In the genomic region with DNA sequence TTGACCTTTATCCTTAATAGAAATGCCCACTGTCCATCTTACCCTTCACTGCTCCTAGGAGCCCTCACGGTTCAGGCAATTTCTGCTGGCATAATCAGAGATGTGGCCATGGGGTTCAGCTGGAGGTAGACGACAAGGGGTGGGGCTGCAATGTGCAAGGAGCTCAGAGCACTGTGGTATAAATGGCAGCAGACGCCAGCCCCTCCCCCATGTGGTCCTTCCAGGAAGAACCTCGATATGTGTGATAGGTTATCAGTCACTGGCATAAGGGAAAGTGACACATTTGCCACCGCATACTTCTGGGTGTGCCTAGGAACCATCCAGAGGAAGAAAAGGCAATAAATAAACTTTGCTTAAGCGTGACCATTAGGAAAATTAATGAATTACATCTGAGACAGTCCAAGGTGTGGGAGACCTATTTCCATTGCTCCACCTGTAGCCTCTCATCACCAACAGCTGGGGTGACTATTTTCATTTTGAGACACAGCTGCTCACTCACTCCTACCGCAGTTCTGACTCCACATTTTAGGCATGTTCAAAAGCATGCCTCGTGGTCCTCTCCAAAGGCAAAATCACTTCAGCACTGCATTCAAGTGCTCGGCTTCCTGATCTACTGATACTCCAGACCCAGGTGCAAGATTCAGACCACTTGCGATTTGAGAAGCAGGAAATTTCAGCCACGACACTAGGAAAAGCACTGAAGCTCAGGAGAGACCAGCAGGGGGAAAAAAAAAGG, we compare ENCODE assay signal across 12 mouse cellular contexts. TPM values are rescaled to one million over a fixed set of nuclear protein-coding genes. Genes with fewer than 3 reads are reported as not detected.
A peak's percentile ranks its signal among the peaks of the same experiment; 100 is the strongest.
DNase-seq lines count a peak whose midpoint lies in the region; ATAC-seq and TF ChIP-seq lines count a peak whose summit lies in the region.
"Had no signal": no experiment of that assay in that cellular context is flagged by ENCODE, and none has a peak within 500 bp of the region (broad histone marks: within the 10 kb centered on the region; RNA-seq: fewer than 3 reads in every experiment).

No protein-coding gene starts in this region.

- ATAC-seq in heart, embryonic 13.5 days (ENCODE audit: extremely low read depth, insufficient number of reproducible peaks, low FRiP score, low TSS enrichment) = no peak
- ATAC-seq in lung, postnatal 0 days = no peak
- no peak for ATAC-seq in forebrain, embryonic 14.5 days

- no peak for TF ChIP-seq EP300 in lung, postnatal 0 days (IDR thresholded peaks at IDR 0.05)

- H3K36me3 ChIP-seq in heart, embryonic 13.5 days = no peaks in the 10 kb centered on the region
- H3K36me3 ChIP-seq in lung, postnatal 0 days (ENCODE audit: insufficient read depth, low read length) = no peaks in the 10 kb centered on the region
- no peaks in the 10 kb centered on the region for H3K36me3 ChIP-seq in forebrain, embryonic 14.5 days (ENCODE audit: control insufficient read depth, insufficient read depth, low read length)
- H3K36me3 ChIP-seq: embryonic facial prominence, embryonic 13.5 days; neural tube, embryonic 15.5 days had no signal

- no peaks in the 10 kb centered on the region for H3K9me3 ChIP-seq in heart, embryonic 13.5 days
- H3K9me3 ChIP-seq in lung, postnatal 0 days (ENCODE audit: low read length) = no peaks in the 10 kb centered on the region
- H3K9me3 ChIP-seq in forebrain, embryonic 14.5 days (replicated peaks; ENCODE audit: control insufficient read depth, low read length) = no peaks in the 10 kb centered on the region
- H3K9me3 ChIP-seq: embryonic facial prominence, embryonic 13.5 days; neural tube, embryonic 15.5 days had no signal

- DNase-seq in heart, adult 18-20 months = no peak
- peak; percentile 88 for DNase-seq in 416B (ENCODE audit: low read depth)
- peak; percentile 95 for DNase-seq in c-Kit-positive CD71-positive TER-119-positive erythroid progenitor cells, embryonic 14.5 days (ENCODE audit: low spot score)
- no peak for DNase-seq in lung, postnatal 0 days (ENCODE audit: low spot score)
- no peak for DNase-seq in adrenal gland, postnatal 10 days
- no peak for DNase-seq in cerebellum, adult 11-12 months
- no peak for DNase-seq in forebrain, embryonic 14.5 days (ENCODE audit: low spot score)
- DNase-seq: adrenal gland, postnatal 25 days; kidney, adult 9 months had no signal

- no peak overlapping the region for H3K4me3 ChIP-seq in heart, embryonic 13.5 days
- no peak overlapping the region for H3K4me3 ChIP-seq in lung, postnatal 0 days (ENCODE audit: low read depth, low read length)
- no peak overlapping the region for H3K4me3 ChIP-seq in forebrain, embryonic 14.5 days (ENCODE audit: low read depth, low read length)
- H3K4me3 ChIP-seq: embryonic facial prominence, embryonic 13.5 days; neural tube, embryonic 15.5 days had no signal

- H3K27me3 ChIP-seq in heart, embryonic 13.5 days (replicated peaks) = no peaks in the 10 kb centered on the region
- no peaks in the 10 kb centered on the region for H3K27me3 ChIP-seq in lung, postnatal 0 days (replicated peaks; ENCODE audit: insufficient read depth, low read length)
- H3K27me3 ChIP-seq in forebrain, embryonic 14.5 days (replicated peaks; ENCODE audit: control insufficient read depth, insufficient read depth, low read length) = no peaks in the 10 kb centered on the region
- H3K27me3 ChIP-seq: embryonic facial prominence, embryonic 13.5 days; neural tube, embryonic 15.5 days had no signal

- TF ChIP-seq CTCF in lung, postnatal 0 days (IDR thresholded peaks at IDR 0.05) = 0 out of 2 replicates have a peak, but pooled peaks have one; percentile 10

- WGBS in heart, embryonic 13.5 days = 32% methylated on average over 11 of the region's 11 CpGs
- 38% methylated on average over 11 of the region's 11 CpGs for WGBS in lung, postnatal 0 days
- 68% methylated on average over 11 of the region's 11 CpGs for WGBS in forebrain, embryonic 14.5 days

- H3K4me2 ChIP-seq in heart, embryonic 13.5 days = peak overlapping the region; percentile 25
- H3K4me2 ChIP-seq in lung, postnatal 0 days (replicated peaks; ENCODE audit: low read depth, low read length) = no peak overlapping the region
- H3K4me2 ChIP-seq in forebrain, embryonic 14.5 days (ENCODE audit: low read length) = no peak overlapping the region
- H3K4me2 ChIP-seq: embryonic facial prominence, embryonic 13.5 days; neural tube, embryonic 15.5 days had no signal

- no peak overlapping the region for H3K27ac ChIP-seq in heart, embryonic 13.5 days (replicated peaks)
- no peak overlapping the region for H3K27ac ChIP-seq in lung, postnatal 0 days (ENCODE audit: low read length)
- no peak overlapping the region for H3K27ac ChIP-seq in forebrain, embryonic 14.5 days (ENCODE audit: low read depth, low read length)
- H3K27ac ChIP-seq: embryonic facial prominence, embryonic 13.5 days; neural tube, embryonic 15.5 days had no signal

- peaks cover 9% of the 10 kb centered on the region for H3K4me1 ChIP-seq in heart, embryonic 13.5 days
- no peaks in the 10 kb centered on the region for H3K4me1 ChIP-seq in lung, postnatal 0 days (ENCODE audit: insufficient read depth, low read depth, low read length)
- no peaks in the 10 kb centered on the region for H3K4me1 ChIP-seq in forebrain, embryonic 14.5 days (ENCODE audit: control insufficient read depth, insufficient read depth, low read length)
- H3K4me1 ChIP-seq: neural tube, embryonic 15.5 days had no signal

- no peak overlapping the region for H3K9ac ChIP-seq in heart, embryonic 13.5 days
- H3K9ac ChIP-seq in lung, postnatal 0 days (replicated peaks; ENCODE audit: low read depth) = no peak overlapping the region
- H3K9ac ChIP-seq in forebrain, embryonic 14.5 days (ENCODE audit: low read length) = no peak overlapping the region
- H3K9ac ChIP-seq: embryonic facial prominence, embryonic 13.5 days; neural tube, embryonic 15.5 days had no signal

RNA-seq across cellular contexts. Expression of a gene that starts 29.7 kb away (rescaled TPM):
- polyA plus RNA-seq in heart, embryonic 13.5 days (2015; fragmentation: Nextera tagmentation; extraction: Ambion mirVana) = 3.5 and 3.6 TPM in 2 replicates
- 1 to 10 TPM; 2.1 to 2.3 TPM for total RNA-seq in heart, adult 18-20 months (2021)
- 5.1 and 6.2 TPM in 2 replicates for polyA plus RNA-seq in lung, postnatal 0 days (2015; fragmentation: Nextera tagmentation; extraction: Ambion mirVana)
- 10 to 100 TPM; 12.4 to 16.8 TPM for total RNA-seq in adrenal gland, postnatal 10 days (2021)
- 24.0 and 24.7 TPM in 2 replicates for polyA plus RNA-seq in forebrain, embryonic 14.5 days (2014; fragmentation: Nextera tagmentation; extraction: Ambion mirVana)

Comparison
In these comparisons a context has a peak if more than half of its experiments do, and no peak if none do; other contexts are left out.
1. DNase-seq: peak in 416B (single experiment) and c-Kit-positive CD71-positive TER-119-positive erythroid progenitor cells, embryonic 14.5 days (single experiment); none in heart, adult 18-20 months (0 of 2), lung, postnatal 0 days (single experiment), adrenal gland, postnatal 10 days (single experiment), cerebellum, adult 11-12 months (single experiment) and forebrain, embryonic 14.5 days (single experiment).